Mouse (Mus musculus) embryonic facial prominence, embryonic 11.5 days (tissue): ENCODE results near the gene Tmed4. TPM values are rescaled to one million over a fixed set of nuclear protein-coding genes. Genes with fewer than 3 reads are reported as not detected.

Experiments
- ATAC-seq: fragments of 200-750 bp; cut with Nextera tagmentation; replicated peaks from 2 replicates; pipeline ENCODE4 v1.8.0; 2017; ENCODE audit warnings: low read depth; ENCODE audit not compliant: insufficient number of reproducible peaks, low FRiP score, low TSS enrichment
- DNase-seq: peaks from one replicate; pipeline ENCODE4 v3.0.0-alpha.2; 2015; ENCODE audit warnings: low spot score
- H3K27ac ChIP-seq: fragments of 300-500 bp; sonication (generic); replicated peaks from 2 replicates; pipeline ENCODE4 v1.5.1; 2014; ENCODE audit warnings: mild to moderate bottlenecking, low read depth, low read length, control low read depth
- H3K27me3 ChIP-seq: fragments of 300-500 bp; sonication (generic); 2 replicates; pipeline ENCODE4 v1.6.1; 2014; ENCODE audit warnings: mild to moderate bottlenecking, low read length, moderate library complexity, mixed read lengths; ENCODE audit not compliant: control insufficient read depth, insufficient read depth
- H3K36me3 ChIP-seq: fragments of 300-500 bp; sonication (generic); replicated peaks from 2 replicates; pipeline ENCODE4 v1.6.1; 2014; ENCODE audit warnings: low read depth, mild to moderate bottlenecking, low read length, moderate library complexity, mixed read lengths; ENCODE audit not compliant: control insufficient read depth, insufficient read depth
- H3K4me1 ChIP-seq: fragments of 300-500 bp; sonication (generic); 2 replicates; pipeline ENCODE4 v1.6.1; 2014; ENCODE audit warnings: low read length, mixed read lengths; ENCODE audit not compliant: control insufficient read depth, insufficient read depth
- H3K4me2 ChIP-seq: fragments of 300-500 bp; sonication (generic); 2 replicates; pipeline ENCODE4 v1.6.1; 2014; ENCODE audit warnings: low read depth, mild to moderate bottlenecking, control low read depth, low read length, moderate library complexity
- H3K4me3 ChIP-seq: fragments of 300-500 bp; sonication (generic); 2 replicates; pipeline ENCODE4 v1.5.1; 2014; ENCODE audit warnings: low read depth, low read length, control low read depth
- H3K9ac ChIP-seq: fragments of 300-500 bp; sonication (generic); replicated peaks from 2 replicates; pipeline ENCODE4 v1.6.1; 2014; ENCODE audit warnings: mild to moderate bottlenecking, control low read depth, low read length
- H3K9me3 ChIP-seq: fragments of 300-500 bp; sonication (generic); replicated peaks from 2 replicates; pipeline ENCODE4 v1.6.1; 2016; ENCODE audit warnings: mild to moderate bottlenecking, low read length, inconsistent platforms, mixed read lengths; ENCODE audit not compliant: control insufficient read depth
- WGBS: fragments of 180-500 bp; shearing (Covaris S2); extraction: QIAGEN DNeasy Blood & Tissue Kit; methylation state at CpG from one replicate; pipeline ENCODE4 v1.1.7; 2014; 5-methylcytosine and 5-hydroxymethylcytosine counted together
- polyA plus RNA-seq: library from polyadenylated mRNA; unstranded; fragments of >200 nt; fragmentation: Nextera tagmentation; extraction: Ambion mirVana; gene quantifications from 2 replicates; pipeline ENCODE4 v1.2.1, GENCODE M21; 2014

Tmed4 gene
- polyA plus RNA-seq, 1 experiment from 2014 or later = 131 TPM

DNA sequence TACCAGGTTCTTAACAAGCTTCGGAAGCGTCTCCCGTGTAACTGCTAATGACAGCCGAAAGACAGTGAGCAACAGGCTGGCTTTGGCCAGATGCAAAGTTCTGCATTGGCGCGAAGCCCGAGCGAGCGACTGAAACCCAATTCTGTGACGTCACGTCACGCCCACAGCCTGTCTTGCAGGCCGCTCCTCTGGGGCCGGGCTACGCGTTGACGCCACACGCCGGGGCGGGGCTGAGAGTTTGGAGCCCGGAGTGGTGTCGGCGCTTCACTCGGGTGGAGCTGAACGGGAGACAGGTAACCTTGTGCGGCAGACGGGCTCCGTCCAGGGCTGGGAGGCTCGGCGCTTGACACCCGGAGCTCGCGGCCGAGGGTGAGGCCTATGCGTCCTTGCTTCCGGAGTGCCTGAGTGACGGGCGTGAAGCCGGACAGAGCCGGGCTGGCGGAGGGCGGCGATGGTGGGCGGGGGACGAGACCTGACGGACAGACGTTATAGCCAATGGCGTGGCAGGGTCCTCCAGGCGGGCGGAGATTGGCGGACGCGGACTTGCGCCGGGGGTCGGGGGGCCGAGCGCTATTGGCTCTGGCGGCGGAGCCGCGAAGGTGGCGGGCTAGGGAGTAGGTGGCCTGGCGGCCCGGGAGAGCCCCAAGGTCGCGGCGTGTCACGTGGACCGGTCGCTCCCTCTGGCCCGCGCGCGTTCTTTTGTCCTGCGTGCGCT, 16.9 kb upstream of the Tmed4 start, which contains the start of gene Ogdh:
Gene Ogdh, plus strand, starts transcription at position 233 of the 715 bp plus-strand sequence.
- H3K9ac ChIP-seq = peak within 1 kb of the TSS; percentile 71
- under 1% methylated on average over 77 of the region's 77 CpGs for WGBS
- no peaks in the 10 kb centered on the region for H3K4me1 ChIP-seq
- H3K9me3 ChIP-seq = no peaks in the 10 kb centered on the region
- no peaks in the 10 kb centered on the region for H3K27me3 ChIP-seq
- DNase-seq (peak; percentile 99), ATAC-seq (peak; percentile 98)
- H3K4me2 ChIP-seq = peak within 1 kb of the TSS; percentile 87
- H3K27ac ChIP-seq = peak within 1 kb of the TSS; percentile 65
- H3K36me3 ChIP-seq = no peaks in the 10 kb centered on the region
- peak within 1 kb of the TSS; percentile 79 for H3K4me3 ChIP-seq

DNA sequence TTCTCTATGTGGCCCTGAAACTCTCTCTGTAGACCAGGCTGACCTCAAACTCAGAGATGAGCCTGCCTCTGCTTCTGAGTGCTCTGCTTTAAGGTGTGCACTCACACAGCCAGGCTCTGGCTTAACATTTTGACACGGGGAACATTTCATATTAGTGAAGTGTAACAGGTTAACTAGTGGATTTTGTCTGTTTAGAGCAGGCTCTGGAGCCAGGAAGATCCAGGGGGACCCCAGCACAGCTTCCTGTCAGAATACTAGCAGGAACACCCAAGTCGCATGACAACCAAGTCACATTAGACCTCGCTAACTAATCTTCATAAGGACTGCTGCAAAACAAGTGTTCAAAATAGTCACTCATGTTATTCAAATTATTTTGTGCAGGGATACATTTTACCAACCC, 16.2 kb upstream of the Tmed4 start:
- Histone ChIP-seq H3K4me1 (no peaks in the 10 kb centered on the region), H3K36me3 (no peaks in the 10 kb centered on the region), H3K4me2 (peak overlapping the region; percentile 63), H3K9me3 (no peaks in the 10 kb centered on the region), H3K9ac (peak overlapping the region; percentile 71), H3K4me3 (peak overlapping the region; percentile 79), H3K27me3 (no peaks in the 10 kb centered on the region), H3K27ac (no peak overlapping the region)
- 31% methylated on average over 3 of the region's 3 CpGs for WGBS
- ATAC-seq (no peak), DNase-seq (no peak)

DNA sequence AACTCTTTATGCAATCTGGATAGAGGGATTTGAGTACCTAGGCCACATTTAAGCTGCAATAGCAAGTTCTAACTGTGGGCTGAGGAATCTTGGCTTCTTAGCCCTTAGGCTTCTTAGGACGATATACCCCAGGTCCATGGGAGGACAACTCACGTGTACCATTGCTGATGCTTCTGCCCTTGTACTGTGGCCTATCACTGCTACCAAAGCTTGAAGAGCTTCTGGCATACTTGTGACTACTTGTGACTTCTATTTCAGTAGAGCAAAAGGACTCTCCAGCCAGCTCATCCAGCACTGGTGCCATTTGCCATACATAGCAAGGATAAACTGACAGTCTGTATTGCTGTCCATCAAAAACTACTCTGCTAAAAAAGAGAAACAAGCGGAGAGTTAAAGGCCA, 15.5 kb upstream of the Tmed4 start:
- no peak for ATAC-seq
- H3K4me1 ChIP-seq = no peaks in the 10 kb centered on the region
- H3K9ac ChIP-seq = no peak overlapping the region
- WGBS = 95% methylated on average over 3 of the region's 3 CpGs
- H3K36me3 ChIP-seq = no peaks in the 10 kb centered on the region
- no peaks in the 10 kb centered on the region for H3K9me3 ChIP-seq
- H3K4me2 ChIP-seq = no peak overlapping the region
- H3K27ac ChIP-seq = no peak overlapping the region
- no peak overlapping the region for H3K4me3 ChIP-seq
- H3K27me3 ChIP-seq = no peaks in the 10 kb centered on the region
- no peak for DNase-seq

DNA sequence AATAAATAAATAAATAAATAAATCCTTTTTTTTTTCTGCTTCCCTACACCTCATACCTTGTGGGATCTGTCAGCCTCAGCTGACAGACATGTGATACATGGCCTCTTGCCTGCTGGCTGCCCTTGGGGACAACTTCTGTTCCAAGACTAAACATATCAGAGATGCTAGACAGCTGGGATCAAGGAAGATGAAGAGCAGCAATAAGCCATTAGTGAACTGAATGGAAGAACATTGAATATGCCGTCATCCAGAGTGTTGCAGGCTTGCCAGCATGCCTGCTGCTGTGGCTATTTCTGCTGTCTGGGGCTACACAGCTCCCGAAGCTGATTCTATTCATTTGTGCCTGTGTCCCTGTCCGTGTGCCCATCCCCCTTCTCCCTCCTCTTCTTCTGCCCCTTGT, 8.3 kb upstream of the Tmed4 start:
- WGBS = 74% methylated on average over 3 of the region's 3 CpGs
- no peaks in the 10 kb centered on the region for H3K4me1 ChIP-seq
- H3K36me3 ChIP-seq = no peaks in the 10 kb centered on the region
- DNase-seq (no peak), ATAC-seq (no peak)
- H3K4me3 ChIP-seq = no peak overlapping the region
- no peaks in the 10 kb centered on the region for H3K27me3 ChIP-seq
- H3K4me2 ChIP-seq = no peak overlapping the region
- H3K9me3 ChIP-seq = no peaks in the 10 kb centered on the region
- H3K27ac ChIP-seq = no peak overlapping the region
- H3K9ac ChIP-seq = no peak overlapping the region

DNA sequence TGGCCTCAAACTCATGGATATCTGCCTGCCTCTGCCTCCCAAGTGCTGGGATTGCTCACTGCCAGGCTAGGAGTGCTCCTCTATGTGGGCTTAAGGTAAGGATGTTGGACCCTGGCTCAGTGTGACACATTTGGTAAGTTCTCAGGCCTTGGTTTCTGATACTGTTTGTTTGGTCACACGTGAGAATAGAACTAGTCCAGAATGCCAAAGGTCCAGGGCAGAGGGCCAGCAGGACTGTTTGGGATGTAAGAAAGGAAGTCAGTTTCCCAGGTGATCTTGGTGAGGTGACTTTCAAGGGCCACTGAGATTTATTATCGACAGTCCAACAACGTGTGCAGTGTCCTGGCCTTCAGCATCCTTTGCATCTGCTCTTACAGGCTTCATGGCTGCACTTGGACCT, 1.8 kb upstream of the Tmed4 start:
- 81% methylated on average over 3 of the region's 3 CpGs for WGBS
- H3K27me3 ChIP-seq = no peaks in the 10 kb centered on the region

GRCm38 (mm10) chr11:6275094-6275484, 419 bp upstream of the Tmed4 start:
- Histone ChIP-seq H3K36me3 (peaks cover 4% of the 10 kb centered on the region), H3K9ac (peak overlapping the region; percentile 40), H3K9me3 (no peaks in the 10 kb centered on the region), H3K4me1 (no peaks in the 10 kb centered on the region), H3K4me3 (peak overlapping the region; percentile 68; the same call in 1 of the 2 replicates), H3K27ac (0 out of 2 replicates have a peak overlapping the region, but pooled peaks have one; percentile 0), H3K27me3 (no peaks in the 10 kb centered on the region), H3K4me2 (peak overlapping the region; percentile 14; the same call in 1 of the 2 replicates)
- WGBS = 26% methylated on average over 7 of the region's 7 CpGs
- peak; percentile 49 for ATAC-seq
- DNase-seq = no peak

More for the DNA sequence above, 1.8 kb upstream of the Tmed4 start:
- DNase-seq (no peak), ATAC-seq (no peak)
- Histone ChIP-seq H3K36me3 (peaks cover 4% of the 10 kb centered on the region), H3K4me2 (no peak overlapping the region), H3K27ac (no peak overlapping the region), H3K9me3 (no peaks in the 10 kb centered on the region), H3K4me1 (no peaks in the 10 kb centered on the region), H3K9ac (no peak overlapping the region), H3K4me3 (no peak overlapping the region)

- H3K27me3 ChIP-seq = no peaks in the 10 kb centered on the region
- H3K4me2 ChIP-seq = peak overlapping the region; percentile 66
- no peaks in the 10 kb centered on the region for H3K9me3 ChIP-seq
- DNase-seq = no peak
- H3K4me3 ChIP-seq = peak overlapping the region; percentile 68
- WGBS = 69% methylated on average over 11 of the region's 11 CpGs
- no peaks in the 10 kb centered on the region for H3K4me1 ChIP-seq
- peaks cover 4% of the 10 kb centered on the region for H3K36me3 ChIP-seq
- no peak overlapping the region for H3K27ac ChIP-seq
- H3K9ac ChIP-seq = peak overlapping the region; percentile 90
- no peak for ATAC-seq
Observed at GRCm38 (mm10) chr11:6273607-6274006, 1.1 kb downstream of the Tmed4 start.
